Mouse (Mus musculus): ENCODE results near the gene 4930539E08Rik.

Gene 4930539E08Rik

DNA sequence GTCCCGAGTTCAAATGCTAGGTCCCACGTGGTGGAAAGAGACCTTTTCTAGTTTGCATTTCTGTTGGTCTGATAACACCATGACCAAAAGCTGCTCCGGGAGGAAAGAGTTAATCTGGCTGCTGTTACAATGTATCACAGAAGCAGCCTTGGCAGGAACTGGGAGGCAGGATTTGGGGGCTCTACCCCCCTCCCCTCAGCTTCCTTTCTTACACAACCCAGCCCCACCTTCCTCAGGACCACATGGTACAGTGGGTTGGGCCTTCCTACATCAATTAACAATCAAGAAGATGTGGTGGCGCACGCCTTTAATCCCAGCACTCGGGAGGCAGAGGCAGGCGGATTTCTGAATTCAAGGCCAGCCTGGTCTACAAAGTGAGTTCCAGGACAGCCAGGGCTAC lies 60.7 kb downstream of the 4930539E08Rik start:
- DNase-seq, result no peak

GRCm38 (mm10) chr17:28850511-28850910 lies 64.6 kb downstream of the 4930539E08Rik start:
- no peak for DNase-seq

DNA sequence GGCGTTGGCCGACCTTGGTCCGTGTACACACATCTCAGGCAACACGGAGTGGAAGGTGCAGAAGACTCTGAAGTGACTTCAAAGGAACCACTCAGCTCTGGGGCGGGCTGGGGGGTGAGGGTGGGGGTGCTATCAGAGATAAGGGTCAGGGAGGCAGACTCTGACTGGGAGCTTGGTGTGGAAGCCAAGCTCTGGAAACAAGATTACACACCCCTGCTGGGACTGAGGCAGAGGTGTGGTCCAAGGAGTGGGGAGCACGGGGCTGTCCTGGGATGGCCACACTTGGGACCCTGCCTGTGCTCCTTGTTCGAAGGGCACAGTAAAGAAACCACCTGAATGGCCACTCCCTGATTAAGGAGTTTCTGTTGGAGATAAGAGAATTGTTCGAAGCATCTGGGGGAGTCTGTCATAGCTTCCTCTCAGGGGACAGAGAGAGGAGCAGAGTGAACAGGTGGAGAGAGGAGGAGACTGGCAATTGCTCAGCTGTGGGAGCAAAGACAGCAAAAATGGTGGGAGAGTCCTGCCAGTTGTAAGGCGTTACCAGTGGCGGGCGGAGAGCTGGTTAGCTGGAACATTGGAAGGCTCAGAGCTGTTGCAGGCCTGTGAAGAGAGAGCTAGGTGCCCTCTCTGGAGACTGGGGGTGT lies 68.0 kb downstream of the 4930539E08Rik start:
- DNase-seq, result no peak

Data from kidney, adult 8-10 months (tissue).